ENCODE assay signal across 21 mouse cellular contexts in genomic region chr13:33570836-33571235, GRCm38 (mm10).
DNase-seq lines count a peak whose midpoint lies in the region; TF ChIP-seq lines count a peak whose summit lies in the region.
"Had no signal": no experiment of that assay in that cellular context is flagged by ENCODE, and none has a peak within 500 bp of the region (broad histone marks: within the 10 kb centered on the region; RNA-seq: fewer than 3 reads in every experiment).

No protein-coding gene starts in this region.

- no peak for DNase-seq in CH12.LX (ENCODE audit: extremely low read depth)
- DNase-seq in ES-CJ7 (ENCODE audit: low read depth, low spot score) = peak; percentile 80
- DNase-seq in R1 (ENCODE audit: low read depth, low spot score) = peak; percentile 86
- no peak for DNase-seq in heart, embryonic 10.5 days (ENCODE audit: low spot score)
- no peak for DNase-seq in embryonic facial prominence, embryonic 10.5 days (ENCODE audit: low spot score)
- DNase-seq in cerebellum, adult 9-10 months = no peak
- DNase-seq: adrenal gland, adult 8-10 months; adrenal gland, postnatal 14 days; adrenal gland, postnatal 36 days; B cell, adult 2 months; cerebellum, adult 11-12 months; cerebellum, adult 2 months; cerebellum, adult 9-11 months; cerebellum, postnatal 14 days; cerebellum, postnatal 36 days; embryo, embryonic 11 days; forebrain, postnatal 0 days had no signal

- peaks cover 21% of the 10 kb centered on the region for H3K9me3 ChIP-seq in CH12.LX (replicated peaks; ENCODE audit: low read length)
- peaks cover 24% of the 10 kb centered on the region; the same call in 1 of the 2 replicates for H3K9me3 ChIP-seq in heart, embryonic 10.5 days
- H3K9me3 ChIP-seq in embryonic facial prominence, embryonic 10.5 days = peaks cover 82% of the 10 kb centered on the region

- no peak for TF ChIP-seq CTCF in CH12.LX (conservative IDR thresholded peaks at IDR 0.05 in 1 of 2, IDR thresholded peaks at IDR 0.05 in 1 of 2; ENCODE audit: low read depth in 2 of 2, low read length in 2 of 2)

- WGBS in heart, embryonic 10.5 days = 76% methylated on average over 2 of the region's 2 CpGs
- 74% methylated on average over 2 of the region's 2 CpGs for WGBS in embryonic facial prominence, embryonic 10.5 days

- peaks cover 0 to 7% of the 10 kb centered on the region in 2 experiments for H3K36me3 ChIP-seq in CH12.LX (replicated peaks in 1 of 2; ENCODE audit: control insufficient read depth in 1 of 2, insufficient read depth in 1 of 2, low read length in 1 of 2)
- H3K36me3 ChIP-seq in heart, embryonic 10.5 days = no peaks in the 10 kb centered on the region
- H3K36me3 ChIP-seq in embryonic facial prominence, embryonic 10.5 days (replicated peaks) = no peaks in the 10 kb centered on the region
- H3K36me3 ChIP-seq: embryonic facial prominence, embryonic 12.5 days; forebrain, embryonic 15.5 days had no signal

- no peak for TF ChIP-seq EP300 in CH12.LX (IDR thresholded peaks at IDR 0.05; ENCODE audit: low read length)

- H3K79me2 ChIP-seq in CH12.LX (replicated peaks; ENCODE audit: control insufficient read depth, extremely low read depth, insufficient read depth, poor library complexity, severe bottlenecking) = no peaks in the 10 kb centered on the region

- TF ChIP-seq POLR2A in CH12.LX (IDR thresholded peaks at IDR 0.05; ENCODE audit: low read depth, low read length) = no peak

- peaks cover 16 to 35% of the 10 kb centered on the region in 2 experiments for H3K4me1 ChIP-seq in CH12.LX (ENCODE audit: control insufficient read depth in 1 of 2, insufficient read depth in 2 of 2)
- no peaks in the 10 kb centered on the region for H3K4me1 ChIP-seq in heart, embryonic 10.5 days
- no peaks in the 10 kb centered on the region for H3K4me1 ChIP-seq in embryonic facial prominence, embryonic 10.5 days
- H3K4me1 ChIP-seq: embryonic facial prominence, embryonic 12.5 days; forebrain, embryonic 13.5 days; forebrain, embryonic 15.5 days had no signal

- TF ChIP-seq RAD21 in CH12.LX (IDR thresholded peaks at IDR 0.05; ENCODE audit: low read depth, low read length) = no peak

- H3K9ac ChIP-seq in CH12.LX (ENCODE audit: insufficient read depth, low read depth) = no peak overlapping the region
- H3K9ac ChIP-seq: embryonic facial prominence, embryonic 12.5 days; forebrain, embryonic 13.5 days; forebrain, embryonic 15.5 days; forebrain, postnatal 0 days had no signal

- H3K4me3 ChIP-seq in CH12.LX (replicated peaks in 1 of 3; ENCODE audit: low read depth in 2 of 3, low read length in 2 of 3, poor library complexity in 1 of 3) = no peak overlapping the region
- no peak overlapping the region for H3K4me3 ChIP-seq in heart, embryonic 10.5 days
- H3K4me3 ChIP-seq in embryonic facial prominence, embryonic 10.5 days = no peak overlapping the region
- H3K4me3 ChIP-seq: embryonic facial prominence, embryonic 12.5 days; forebrain, embryonic 13.5 days; forebrain, embryonic 15.5 days had no signal

- in situ Hi-C loops in CH12.LX (cut with MboI; ENCODE audit: low pct_ligation_motif_present, low pct_unique_long_range_greater_than_20kb, low sequenced_read_pairs) = loop anchor here (25.0 kb wide), 2 partner anchors 484 to 659 kb away; partner anchors contain the start of gene Serpinb1b

- no peaks in the 10 kb centered on the region for H3K27me3 ChIP-seq in CH12.LX (replicated peaks)
- no peaks in the 10 kb centered on the region for H3K27me3 ChIP-seq in heart, embryonic 10.5 days (ENCODE audit: insufficient read depth, poor library complexity, severe bottlenecking)
- H3K27me3 ChIP-seq in embryonic facial prominence, embryonic 10.5 days (replicated peaks; ENCODE audit: low read depth, poor library complexity, severe bottlenecking) = no peaks in the 10 kb centered on the region
- H3K27me3 ChIP-seq: embryonic facial prominence, embryonic 12.5 days; forebrain, embryonic 13.5 days; forebrain, embryonic 15.5 days; Patski had no signal

- dilution Hi-C loops in CH12.LX (cut with MboI; ENCODE audit: extremely low pct_ligation_motif_present, extremely low pct_unique_long_range_greater_than_20kb, low sequenced_read_pairs) = no loop called here

- H3K27ac ChIP-seq in CH12.LX (ENCODE audit: insufficient read depth, low read depth) = no peak overlapping the region
- H3K27ac ChIP-seq in heart, embryonic 10.5 days = no peak overlapping the region
- H3K27ac ChIP-seq in embryonic facial prominence, embryonic 10.5 days (replicated peaks) = no peak overlapping the region
- H3K27ac ChIP-seq: embryonic facial prominence, embryonic 12.5 days; forebrain, embryonic 13.5 days; forebrain, embryonic 15.5 days had no signal

- no peak overlapping the region for H3K4me2 ChIP-seq in CH12.LX (ENCODE audit: insufficient read depth, low read depth, poor library complexity, severe bottlenecking)
- H3K4me2 ChIP-seq: embryonic facial prominence, embryonic 12.5 days; forebrain, embryonic 13.5 days; forebrain, embryonic 15.5 days had no signal

TF ChIP-seq in CH12.LX, 34 proteins besides CTCF, POLR2A, EP300 and RAD21:
- TF ChIP-seq USF2 (conservative IDR thresholded peaks at IDR 0.05; ENCODE audit: low read depth, low read length) (no peak), HCFC1 (IDR thresholded peaks at IDR 0.05; ENCODE audit: low read depth, low read length) (no peak), TBP (conservative IDR thresholded peaks at IDR 0.05; ENCODE audit: low read depth, low read length) (no peak), ZNF384 (IDR thresholded peaks at IDR 0.05; ENCODE audit: low read depth, low read length) (peak; percentile 45; the same call in 1 of the 2 replicates)

Comparison
In these comparisons a context has a peak if more than half of its experiments do, and no peak if none do; other contexts are left out.
1. DNase-seq: peak in ES-CJ7 (single experiment) and R1 (single experiment); none in CH12.LX (single experiment), heart, embryonic 10.5 days (single experiment), embryonic facial prominence, embryonic 10.5 days (single experiment) and cerebellum, adult 9-10 months (single experiment).